Mouse (Mus musculus) lung, postnatal 0 days (tissue): Measurements from ENCODE around the gene Hspb7. TPM values are rescaled to one million over a fixed set of nuclear protein-coding genes. Genes with fewer than 3 reads are reported as not detected.

Experiments used
- ATAC-seq: fragments of 200-750 bp; cut with Nextera tagmentation; 2 replicates; pipeline ENCODE4 v1.8.0; 2017; ENCODE audit warnings: moderate library complexity
- DNase-seq: peaks from one replicate; pipeline ENCODE4 v3.0.0-alpha.2; 2016; ENCODE audit warnings: low spot score
- H3K27ac ChIP-seq: fragments of 300-500 bp; sonication (generic); 2 replicates; pipeline ENCODE4 v1.5.1; 2014; ENCODE audit warnings: antibody characterized with exemption, mild to moderate bottlenecking, low read length, mixed read lengths
- H3K27me3 ChIP-seq: fragments of 300-500 bp; sonication (generic); replicated peaks from 2 replicates; pipeline ENCODE4 v1.6.1; 2014; ENCODE audit warnings: low read length, mixed read lengths; ENCODE audit not compliant: insufficient read depth
- H3K36me3 ChIP-seq: fragments of 300-500 bp; sonication (generic); 2 replicates; pipeline ENCODE4 v1.6.1; 2014; ENCODE audit warnings: low read length, mixed read lengths; ENCODE audit not compliant: insufficient read depth
- H3K4me1 ChIP-seq: fragments of 300-500 bp; sonication (generic); 2 replicates; pipeline ENCODE4 v1.6.1; 2014; ENCODE audit warnings: antibody characterized with exemption, low read depth, low read length, mixed read lengths; ENCODE audit not compliant: insufficient read depth
- H3K4me2 ChIP-seq: fragments of 300-500 bp; sonication (generic); replicated peaks from 2 replicates; pipeline ENCODE4 v1.6.1; 2014; ENCODE audit warnings: low read depth, mild to moderate bottlenecking, low read length, moderate library complexity, mixed read lengths
- H3K4me3 ChIP-seq: fragments of 300-500 bp; sonication (generic); 2 replicates; pipeline ENCODE4 v1.5.1; 2014; ENCODE audit warnings: low read depth, low read length
- H3K9ac ChIP-seq: fragments of 300-500 bp; sonication (generic); replicated peaks from 2 replicates; pipeline ENCODE4 v1.6.1; 2014; ENCODE audit warnings: low read depth, mild to moderate bottlenecking
- H3K9me3 ChIP-seq: fragments of 300-500 bp; sonication (generic); 2 replicates; pipeline ENCODE4 v1.6.1; 2016; ENCODE audit warnings: low read length, mixed read lengths
- CTCF ChIP-seq: IDR thresholded peaks from 2 replicates; pipeline ENCODE4 v1.5.1; 2016; ENCODE audit warnings: antibody characterized with exemption, mild to moderate bottlenecking
- EP300 ChIP-seq: IDR thresholded peaks from 2 replicates; pipeline ENCODE4 v1.6.1; 2016; ENCODE audit warnings: antibody characterized with exemption, mild to moderate bottlenecking, control low read depth
- whole genome bisulfite sequencing: fragments of 180-500 bp; shearing (Covaris S2); extraction: QIAGEN DNeasy Blood & Tissue Kit; methylation state at CpG from one replicate; pipeline ENCODE4 v1.1.7; 2014; 5-methylcytosine and 5-hydroxymethylcytosine counted together
- polyA plus RNA-seq: library from polyadenylated mRNA; unstranded; fragments of >200 nt; fragmentation: Nextera tagmentation; extraction: Ambion mirVana; gene quantifications from 2 replicates; pipeline ENCODE4 v1.2.1, GENCODE M21; 2015

Gene Hspb7
- polyA plus RNA-seq, 1 experiment from 2014 or later = 2.3 TPM

DNA sequence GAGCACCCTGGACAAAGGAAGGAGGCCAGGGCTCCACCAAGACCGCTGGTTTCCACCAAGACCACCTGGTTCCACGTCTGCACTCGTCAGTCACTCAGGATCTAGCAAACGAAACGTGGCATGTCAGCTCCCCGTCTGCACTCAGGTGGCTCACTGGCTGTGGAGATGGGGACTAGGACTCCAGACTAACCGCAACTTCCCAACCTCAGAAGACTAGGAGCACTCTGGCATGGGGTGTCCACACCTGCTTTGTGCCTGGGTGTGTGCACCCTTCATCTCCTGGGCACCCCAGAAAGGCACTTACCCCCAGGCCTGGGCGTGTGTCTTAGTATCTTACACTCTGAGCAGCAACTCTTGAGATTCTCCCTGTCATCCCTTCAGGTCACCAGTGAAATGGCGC lies 39.2 kb downstream of the Hspb7 start:
- Histone ChIP-seq H3K9me3 (no peaks in the 10 kb centered on the region), H3K27me3 (no peaks in the 10 kb centered on the region), H3K27ac (no peak overlapping the region), H3K36me3 (peaks cover 7% of the 10 kb centered on the region; the same call in 1 of the 2 replicates), H3K4me1 (no peaks in the 10 kb centered on the region), H3K9ac (no peak overlapping the region), H3K4me2 (no peak overlapping the region), H3K4me3 (no peak overlapping the region)
- WGBS = 87% methylated on average over 9 of the region's 9 CpGs
- no peak for DNase-seq
- TF ChIP-seq EP300 = no peak
- ATAC-seq = no peak

DNA sequence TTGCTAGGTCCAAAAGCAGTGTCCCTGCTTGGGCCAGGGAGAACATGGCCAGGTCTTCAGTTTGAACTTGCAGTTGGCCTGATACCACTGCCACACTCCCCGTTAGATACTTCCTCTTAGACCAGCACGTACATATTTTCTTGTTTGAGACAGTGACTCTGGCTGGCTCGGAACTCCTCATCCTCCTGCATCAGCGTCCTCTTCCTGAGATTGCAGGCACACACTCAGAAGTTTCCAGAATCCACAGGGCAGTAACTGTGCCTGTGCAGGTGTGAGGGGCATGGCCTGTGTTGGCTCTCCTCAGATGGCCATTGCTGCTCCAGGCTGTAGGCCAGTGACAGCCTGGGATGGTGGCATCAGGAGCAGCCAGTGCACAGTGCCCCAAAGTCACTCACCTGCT lies 39.9 kb downstream of the Hspb7 start:
- ATAC-seq (no peak), DNase-seq (no peak)
- Histone ChIP-seq H3K9ac (no peak overlapping the region), H3K36me3 (peaks cover 11% of the 10 kb centered on the region; the same call in 1 of the 2 replicates), H3K4me1 (no peaks in the 10 kb centered on the region), H3K9me3 (no peaks in the 10 kb centered on the region), H3K4me3 (no peak overlapping the region), H3K4me2 (no peak overlapping the region), H3K27ac (no peak overlapping the region), H3K27me3 (no peaks in the 10 kb centered on the region)
- no peak for TF ChIP-seq EP300
- no peak for TF ChIP-seq CTCF
- 83% methylated on average over 4 of the region's 4 CpGs for WGBS

DNA sequence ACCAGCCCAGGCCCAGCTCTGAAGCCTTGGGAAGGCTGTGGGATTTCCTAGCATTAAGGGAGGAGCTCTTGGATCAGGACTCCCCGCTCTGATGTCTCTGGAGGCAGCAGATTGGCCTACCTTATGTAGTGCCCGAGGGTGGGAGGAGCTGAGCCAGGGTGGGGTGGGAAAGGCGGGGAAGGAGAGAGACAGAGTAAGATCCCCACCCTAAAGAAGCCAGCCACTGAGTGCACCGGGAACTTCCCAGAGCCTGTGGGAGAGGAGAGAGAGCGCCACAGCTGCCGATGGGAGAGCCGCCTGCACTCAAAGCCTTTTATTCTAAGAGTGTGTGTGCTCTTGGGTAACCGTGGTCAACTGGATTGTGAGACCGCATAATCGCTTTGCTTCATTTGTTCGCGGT lies 40.5 kb downstream of the Hspb7 start:
- Histone ChIP-seq H3K4me2 (no peak overlapping the region), H3K9me3 (no peaks in the 10 kb centered on the region), H3K36me3 (peaks cover 15% of the 10 kb centered on the region; the same call in 1 of the 2 replicates), H3K4me1 (no peaks in the 10 kb centered on the region), H3K27ac (no peak overlapping the region), H3K27me3 (no peaks in the 10 kb centered on the region), H3K4me3 (no peak overlapping the region), H3K9ac (no peak overlapping the region)
- ATAC-seq (peak; percentile 20; the same call in 1 of the 2 replicates), DNase-seq (peak; percentile 37)
- WGBS = 64% methylated on average over 12 of the region's 12 CpGs
- TF ChIP-seq CTCF (no peak), EP300 (no peak)

DNA sequence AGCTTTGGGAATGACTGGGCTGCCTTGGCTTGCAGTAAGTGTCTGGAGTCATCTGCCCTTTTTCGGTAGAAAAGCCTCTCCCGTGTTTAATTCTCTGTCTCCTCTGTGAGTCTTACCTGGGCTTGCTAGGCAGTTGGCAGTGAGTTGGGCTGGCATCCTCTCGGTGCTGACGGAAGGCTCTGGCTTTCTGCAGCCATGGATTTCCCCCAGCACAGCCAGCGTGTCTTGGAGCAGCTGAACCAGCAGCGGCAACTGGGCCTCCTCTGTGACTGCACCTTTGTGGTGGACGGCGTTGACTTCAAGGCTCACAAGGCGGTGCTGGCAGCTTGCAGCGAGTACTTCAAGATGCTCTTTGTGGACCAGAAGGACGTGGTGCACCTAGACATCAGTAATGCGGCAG lies 41.0 kb downstream of the Hspb7 start:
- Histone ChIP-seq H3K9me3 (no peaks in the 10 kb centered on the region), H3K4me3 (no peak overlapping the region), H3K4me1 (no peaks in the 10 kb centered on the region), H3K27me3 (no peaks in the 10 kb centered on the region), H3K4me2 (no peak overlapping the region), H3K9ac (no peak overlapping the region), H3K27ac (no peak overlapping the region), H3K36me3 (peaks cover 19% of the 10 kb centered on the region)
- DNase-seq (no peak), ATAC-seq (no peak)
- WGBS = 91% methylated on average over 12 of the region's 12 CpGs
- TF ChIP-seq CTCF = no peak
- no peak for TF ChIP-seq EP300

GRCm38 (mm10) chr4:141463472-141463871 lies 42.9 kb downstream of the Hspb7 start:
- H3K4me3 ChIP-seq = no peak overlapping the region
- H3K9ac ChIP-seq = no peak overlapping the region
- ATAC-seq = no peak
- no peak overlapping the region for H3K27ac ChIP-seq
- H3K4me1 ChIP-seq = no peaks in the 10 kb centered on the region
- no peak overlapping the region for H3K4me2 ChIP-seq
- peaks cover 19% of the 10 kb centered on the region for H3K36me3 ChIP-seq
- TF ChIP-seq EP300 (no peak), CTCF (no peak)
- no peaks in the 10 kb centered on the region for H3K9me3 ChIP-seq
- whole genome bisulfite sequencing = 69% methylated on average over 14 of the region's 14 CpGs
- DNase-seq = no peak
- H3K27me3 ChIP-seq = no peaks in the 10 kb centered on the region

GRCm38 (mm10) chr4:141464722-141465121 lies 44.1 kb downstream of the Hspb7 start:
- Histone ChIP-seq H3K36me3 (peaks cover 24% of the 10 kb centered on the region), H3K9ac (no peak overlapping the region), H3K27me3 (no peaks in the 10 kb centered on the region), H3K4me1 (no peaks in the 10 kb centered on the region), H3K4me2 (no peak overlapping the region), H3K27ac (no peak overlapping the region), H3K9me3 (no peaks in the 10 kb centered on the region), H3K4me3 (no peak overlapping the region)
- 70% methylated on average over 16 of the region's 16 CpGs for WGBS
- TF ChIP-seq EP300 = no peak
- TF ChIP-seq CTCF = no peak
- ATAC-seq (no peak), DNase-seq (no peak)
